Mouse (Mus musculus) megakaryocyte, embryonic 14.5 days (primary cell): ENCODE data around the gene Vps9d1. TPM values are rescaled to one million over a fixed set of nuclear protein-coding genes. Genes with fewer than 3 reads are reported as not detected.
A peak's percentile ranks its signal among the peaks of the same experiment; 100 is the strongest.

Source experiments
- H3K27me3 ChIP-seq: replicated peaks from 2 replicates; pipeline ENCODE3; 2012; ENCODE audit warnings: inconsistent platforms
- H3K36me3 ChIP-seq: replicated peaks from 2 replicates; pipeline ENCODE3; 2012; ENCODE audit warnings: low read length, inconsistent platforms, mixed read lengths
- H3K4me1 ChIP-seq: 2 replicates; pipeline ENCODE4 v1.6.1; 2012; ENCODE audit warnings: inconsistent platforms
- H3K4me3 ChIP-seq: replicated peaks from 2 replicates; pipeline ENCODE3; 2012; ENCODE audit warnings: moderate library complexity, mild to moderate bottlenecking, inconsistent platforms
- H3K9me3 ChIP-seq: 2 replicates; pipeline ENCODE4 v1.6.1; 2012; ENCODE audit warnings: inconsistent platforms
- FLI1 ChIP-seq: IDR thresholded peaks from 2 replicates; pipeline ENCODE4 v1.6.1; 2012; ENCODE audit warnings: low read length, inconsistent platforms, mixed read lengths
- GATA1 ChIP-seq: IDR thresholded peaks from 3 replicates; pipeline ENCODE4 v1.6.1; 2012; ENCODE audit warnings: mixed read lengths, low read length, inconsistent platforms, borderline replicate concordance
- polyA plus RNA-seq: library from polyadenylated mRNA; stranded (reverse); fragments of >175 nt; gene quantifications from 2 replicates; pipeline ENCODE4 v1.2.3, GENCODE M21; 2012; ENCODE audit warnings: low replicate concordance; ENCODE audit not compliant: insufficient read depth

Gene Vps9d1
- polyA plus RNA-seq, 1 experiment, result 49.9 TPM

DNA sequence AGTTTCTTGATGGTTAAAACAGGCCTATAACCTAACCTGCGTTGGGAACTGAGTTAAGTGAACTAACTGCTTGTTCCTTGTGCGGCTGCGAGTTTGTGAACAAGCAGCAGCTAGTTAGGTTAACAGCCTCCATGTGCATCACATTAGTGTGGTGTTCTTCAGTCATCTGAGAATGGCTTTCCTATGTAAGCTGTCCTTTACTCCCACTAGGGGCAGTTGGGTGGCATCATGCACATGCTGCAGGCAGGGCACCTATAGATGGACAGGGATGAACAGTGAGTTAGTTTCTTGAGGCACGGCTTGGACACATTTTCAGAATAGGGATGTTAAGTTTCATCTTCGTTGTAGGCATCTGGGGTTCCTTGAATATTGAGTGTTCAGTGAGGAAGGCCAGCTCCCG lies 1.0 kb upstream of the Vps9d1 start:
- H3K36me3 ChIP-seq, result peaks cover 68% of the 10 kb centered on the region
- H3K4me3 ChIP-seq, result peak overlapping the region; percentile 98
- TF ChIP-seq GATA1 (no peak), FLI1 (no peak)

DNA sequence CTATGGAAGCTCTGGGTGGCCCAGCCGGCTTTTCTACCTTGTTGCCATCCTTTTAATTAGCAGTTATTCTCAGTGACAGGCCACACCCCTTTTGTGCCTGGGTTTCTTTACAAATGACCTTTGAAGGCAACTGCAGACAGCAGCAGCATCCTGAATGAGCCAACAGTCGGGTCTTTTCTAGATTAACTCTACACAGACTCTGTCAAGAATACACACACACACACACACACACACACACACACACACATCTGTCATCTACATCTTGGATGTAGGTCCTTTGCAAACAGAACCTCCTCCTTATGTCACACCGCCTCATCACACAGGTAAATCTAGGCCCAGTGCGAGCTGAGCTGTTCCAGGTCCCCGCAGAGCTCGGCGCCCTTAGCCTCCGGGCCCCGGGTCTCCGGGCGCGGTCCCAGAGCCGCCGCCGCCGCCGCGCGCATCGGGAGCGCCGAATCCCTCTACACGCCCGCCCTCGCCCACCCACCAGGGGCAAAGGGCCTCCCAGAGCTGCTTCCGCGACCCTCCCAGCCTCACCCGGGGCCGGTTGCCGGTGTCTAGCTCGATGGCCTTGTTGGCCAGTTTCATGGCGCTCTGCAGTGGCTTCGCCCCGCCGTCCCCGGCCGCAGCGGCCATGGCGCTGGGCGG lies 573 bp downstream of the Vps9d1 start:
- TF ChIP-seq GATA1, result no peak
- H3K27me3 ChIP-seq, result no peaks in the 10 kb centered on the region
- H3K36me3 ChIP-seq, result peaks cover 68% of the 10 kb centered on the region
- peak overlapping the region; percentile 98 for H3K4me3 ChIP-seq
- H3K9me3 ChIP-seq, result no peaks in the 10 kb centered on the region
- peaks cover 51% of the 10 kb centered on the region for H3K4me1 ChIP-seq

More for the DNA sequence above, 1.0 kb upstream of the Vps9d1 start:
- H3K4me1 ChIP-seq, result peaks cover 51% of the 10 kb centered on the region
- no peaks in the 10 kb centered on the region for H3K9me3 ChIP-seq
- no peaks in the 10 kb centered on the region for H3K27me3 ChIP-seq

DNA sequence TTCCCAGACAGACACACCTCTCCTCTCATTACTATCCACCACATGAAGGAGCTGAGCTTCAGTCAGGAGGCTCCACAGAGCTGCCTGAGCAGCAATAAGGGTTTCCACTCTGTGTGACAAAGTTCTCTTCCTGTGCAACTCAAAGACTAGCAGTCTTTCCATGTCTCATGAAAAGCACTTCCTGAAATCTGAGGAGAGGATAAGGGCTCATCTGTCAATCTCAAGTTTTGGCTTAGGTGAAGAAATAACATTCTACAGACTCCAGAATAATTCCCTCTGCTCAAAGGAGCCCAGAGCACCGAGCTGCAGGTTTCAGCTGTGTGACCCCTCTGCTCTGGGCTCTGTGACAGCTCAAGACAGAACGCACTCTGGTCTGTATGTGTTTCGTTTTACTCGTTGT lies 1.2 kb downstream of the Vps9d1 start:
- no peak for TF ChIP-seq FLI1
- no peak for TF ChIP-seq GATA1
- no peaks in the 10 kb centered on the region for H3K9me3 ChIP-seq
- no peaks in the 10 kb centered on the region for H3K27me3 ChIP-seq
- H3K4me1 ChIP-seq, result peaks cover 51% of the 10 kb centered on the region
- peaks cover 68% of the 10 kb centered on the region for H3K36me3 ChIP-seq
- peak overlapping the region; percentile 98 for H3K4me3 ChIP-seq

DNA sequence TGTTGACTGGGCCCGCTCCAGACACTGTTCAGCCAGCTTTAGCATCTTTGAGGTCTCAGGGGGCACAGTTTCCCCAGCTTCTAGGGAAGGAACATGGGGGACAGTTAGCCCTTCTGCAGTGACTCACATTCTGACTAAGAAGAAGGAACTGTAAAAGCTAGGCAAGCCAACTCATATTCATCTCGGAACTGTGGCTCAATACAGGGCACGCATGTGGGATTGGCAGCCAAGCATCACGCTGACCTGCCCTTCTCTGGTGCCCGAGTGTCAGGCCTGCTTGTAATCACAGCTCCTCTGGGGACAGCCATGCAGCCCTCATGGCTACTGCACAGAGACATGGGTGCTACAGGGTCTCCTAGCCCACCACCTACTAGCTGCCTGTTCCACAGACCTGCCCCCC lies 3.2 kb downstream of the Vps9d1 start:
- Histone ChIP-seq H3K4me3 (peak overlapping the region; percentile 46), H3K4me1 (peaks cover 37% of the 10 kb centered on the region), H3K27me3 (no peaks in the 10 kb centered on the region), H3K36me3 (peaks cover 68% of the 10 kb centered on the region), H3K9me3 (no peaks in the 10 kb centered on the region)
- TF ChIP-seq GATA1, result no peak
- no peak for TF ChIP-seq FLI1

DNA sequence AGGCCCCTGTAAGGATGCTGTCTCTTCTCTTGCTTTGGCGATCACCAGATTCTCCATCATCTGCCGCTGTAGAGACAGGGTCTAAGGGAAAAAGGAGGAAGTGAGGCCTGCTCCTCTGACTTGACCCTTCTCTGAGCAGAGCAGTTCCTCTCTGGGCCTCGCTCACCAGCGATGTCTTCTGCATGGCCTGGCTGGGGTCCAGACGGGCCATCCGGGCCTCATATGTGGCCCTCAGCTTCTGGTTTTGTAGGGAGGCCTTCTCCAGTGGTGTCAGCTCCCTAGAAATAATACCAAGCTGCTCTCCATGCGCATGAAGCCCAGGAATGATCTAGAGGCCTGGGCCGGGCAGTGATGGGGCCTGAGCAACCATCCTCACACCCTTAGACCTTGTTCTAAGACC lies 5.6 kb downstream of the Vps9d1 start:
- no peaks in the 10 kb centered on the region for H3K27me3 ChIP-seq

DNA sequence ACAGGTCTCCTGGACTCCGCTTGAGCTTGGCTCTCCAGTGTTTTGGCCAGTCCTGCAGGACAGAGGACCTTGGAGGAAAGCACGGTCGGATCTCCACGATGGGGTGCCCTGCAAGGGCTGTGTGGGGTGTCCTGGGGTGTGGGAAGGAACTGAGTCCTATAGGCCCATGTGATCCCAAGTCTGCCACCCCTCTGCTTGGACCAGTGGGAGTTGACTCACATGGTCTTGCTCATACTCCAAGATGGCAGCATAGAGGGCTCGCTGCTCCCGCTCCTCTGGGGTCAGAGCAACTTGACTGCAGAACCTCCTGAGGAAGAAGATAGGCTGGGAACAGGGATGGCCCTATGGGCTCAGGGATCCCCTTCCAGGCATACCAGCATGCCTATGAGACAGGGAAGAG lies 6.4 kb downstream of the Vps9d1 start:
- Histone ChIP-seq H3K9me3 (no peaks in the 10 kb centered on the region), H3K27me3 (no peaks in the 10 kb centered on the region), H3K36me3 (peaks cover 94% of the 10 kb centered on the region), H3K4me3 (no peak overlapping the region), H3K4me1 (peaks cover 19% of the 10 kb centered on the region)
- no peak for TF ChIP-seq GATA1
- TF ChIP-seq FLI1, result no peak

More for the DNA sequence above, 5.6 kb downstream of the Vps9d1 start:
- TF ChIP-seq GATA1 (no peak), FLI1 (no peak)
- Histone ChIP-seq H3K4me3 (no peak overlapping the region), H3K4me1 (peaks cover 25% of the 10 kb centered on the region), H3K9me3 (no peaks in the 10 kb centered on the region), H3K36me3 (peaks cover 86% of the 10 kb centered on the region)

DNA sequence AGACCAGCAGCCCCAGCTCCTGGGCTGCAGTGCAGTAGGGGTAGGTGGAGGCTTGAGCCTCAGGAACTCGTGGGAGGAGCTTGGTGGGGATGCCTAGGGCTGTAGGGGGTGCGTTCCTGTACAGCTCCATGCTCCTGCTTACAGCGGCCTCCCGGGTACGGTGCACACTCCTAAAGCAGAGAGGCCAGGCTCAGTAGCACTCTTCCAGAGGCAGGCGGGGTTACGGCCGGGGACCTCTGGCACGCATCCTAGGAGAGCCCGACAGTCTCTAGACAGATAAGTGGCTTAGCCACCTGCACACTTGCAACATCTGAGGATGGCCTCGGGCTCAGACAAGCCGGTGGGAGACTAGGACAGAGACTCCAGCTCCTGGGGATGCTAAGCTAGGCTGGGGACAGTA lies 8.6 kb downstream of the Vps9d1 start:
- Histone ChIP-seq H3K9me3 (no peaks in the 10 kb centered on the region), H3K36me3 (peaks cover 93% of the 10 kb centered on the region), H3K4me3 (no peak overlapping the region), H3K27me3 (no peaks in the 10 kb centered on the region), H3K4me1 (peaks cover 3% of the 10 kb centered on the region)
- TF ChIP-seq FLI1 (no peak), GATA1 (no peak)

DNA sequence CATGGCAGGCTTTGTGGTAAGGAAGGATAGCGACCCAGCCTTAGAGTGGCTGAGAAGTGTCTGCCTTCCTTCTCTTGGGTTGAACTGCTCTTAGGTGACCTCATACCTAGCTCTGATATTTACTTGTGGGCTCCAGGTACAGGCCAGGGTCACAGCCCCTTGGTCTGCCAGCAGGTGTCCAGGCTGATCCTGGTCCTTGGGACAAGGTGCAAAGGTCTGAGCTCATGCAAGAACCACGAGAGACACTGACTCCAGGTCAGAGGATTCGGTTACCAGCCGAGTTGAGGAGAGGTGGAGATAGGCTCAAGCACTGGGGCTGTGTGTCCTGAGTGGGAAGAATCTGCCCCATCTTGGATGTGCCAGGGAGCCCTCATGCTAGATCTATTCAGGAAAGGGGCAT lies 9.8 kb downstream of the Vps9d1 start:
- peaks cover 3% of the 10 kb centered on the region for H3K27me3 ChIP-seq
- TF ChIP-seq FLI1 (no peak), GATA1 (no peak)
- H3K9me3 ChIP-seq, result no peaks in the 10 kb centered on the region
- peaks cover 84% of the 10 kb centered on the region for H3K36me3 ChIP-seq
- H3K4me3 ChIP-seq, result no peak overlapping the region
- H3K4me1 ChIP-seq, result peaks cover 3% of the 10 kb centered on the region

DNA sequence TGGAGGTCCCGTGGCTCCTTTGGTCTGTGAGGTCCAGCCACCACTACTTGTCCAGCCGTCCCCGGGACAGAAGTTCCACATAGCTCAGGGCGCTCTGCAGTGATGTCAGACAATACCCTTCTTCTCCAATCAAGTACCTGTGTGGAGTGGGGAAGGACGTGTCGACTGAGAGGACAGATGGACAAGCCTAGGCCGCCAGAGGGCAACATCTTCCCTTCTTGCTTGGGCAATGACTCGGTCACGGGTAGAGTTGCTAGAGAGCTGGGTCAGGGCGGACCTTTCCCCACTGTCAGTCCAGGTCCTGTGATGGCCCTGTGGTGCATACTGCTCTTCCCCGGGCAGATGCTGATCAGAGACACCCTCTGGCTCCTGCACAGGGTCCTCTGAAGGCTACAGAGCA lies 11.1 kb downstream of the Vps9d1 start:
- no peak for TF ChIP-seq FLI1
- no peak for TF ChIP-seq GATA1
- Histone ChIP-seq H3K4me1 (peaks cover 3% of the 10 kb centered on the region), H3K4me3 (no peak overlapping the region), H3K9me3 (no peaks in the 10 kb centered on the region), H3K36me3 (peaks cover 71% of the 10 kb centered on the region), H3K27me3 (peaks cover 3% of the 10 kb centered on the region)

DNA sequence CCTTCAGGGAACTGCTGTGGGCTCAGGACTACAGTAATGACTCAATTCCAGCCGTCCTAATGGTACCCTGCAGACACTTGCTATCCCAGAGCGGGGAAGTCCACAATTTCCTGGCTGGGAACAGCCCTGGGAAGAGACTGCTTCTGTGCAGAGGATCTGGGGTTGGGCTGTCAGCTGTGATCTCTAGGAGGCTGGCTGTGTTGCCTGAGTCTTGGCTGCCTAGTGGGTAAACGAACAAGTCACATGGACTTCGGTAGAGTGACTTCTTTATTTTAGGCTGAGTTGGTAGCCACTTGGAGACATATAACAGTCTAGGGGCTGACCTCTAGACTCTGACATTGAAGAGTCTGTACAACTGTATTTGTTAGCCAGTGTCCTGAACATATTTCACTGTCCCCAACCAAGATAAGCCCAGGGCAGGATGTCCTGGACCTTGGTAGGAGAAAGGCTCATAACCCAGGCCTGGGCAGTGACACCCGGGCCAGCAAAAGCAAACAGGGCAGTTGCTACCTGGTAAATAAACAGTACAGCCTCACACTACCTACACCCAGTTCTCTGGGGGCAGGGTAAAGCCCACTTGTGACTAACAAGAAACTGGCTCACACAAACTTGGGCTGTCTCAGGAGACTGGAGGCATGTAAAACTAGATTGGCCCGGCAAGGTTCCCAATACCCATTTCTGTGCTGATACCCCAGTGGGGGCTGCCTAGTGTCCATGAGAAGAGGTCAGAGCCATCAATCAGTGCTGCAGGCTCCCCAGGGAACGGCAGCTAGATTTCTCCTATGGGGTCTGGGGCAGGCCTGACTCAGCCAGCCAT lies 11.8 kb downstream of the Vps9d1 start:
- no peak for TF ChIP-seq GATA1
- no peak for TF ChIP-seq FLI1
- Histone ChIP-seq H3K27me3 (peaks cover 3% of the 10 kb centered on the region), H3K36me3 (peaks cover 64% of the 10 kb centered on the region)

More for the DNA sequence above, 11.8 kb downstream of the Vps9d1 start:
- no peak overlapping the region for H3K4me3 ChIP-seq
- peaks cover 3% of the 10 kb centered on the region for H3K4me1 ChIP-seq
- H3K9me3 ChIP-seq, result no peaks in the 10 kb centered on the region
